Mouse (Mus musculus): ENCODE results near the gene Icam1. TPM values are rescaled to one million over a fixed set of nuclear protein-coding genes. Genes with fewer than 3 reads are reported as not detected.

Gene Icam1
- total and polyA plus RNA-seq, 3 experiments, result 70.6 to 202 (median 102) TPM

- TF ChIP-seq POLR2A (IDR thresholded peaks at IDR 0.05; ENCODE audit: low read depth, low read length), result no peak
- no peak for TF ChIP-seq TCF12 (IDR thresholded peaks at IDR 0.05; ENCODE audit: low read depth, low read length)
- no peak for TF ChIP-seq SMC3 (IDR thresholded peaks at IDR 0.05; ENCODE audit: low read depth, low read length)
- 0 out of 2 replicates have a peak, but pooled peaks have one; percentile 48 for TF ChIP-seq MAZ (IDR thresholded peaks at IDR 0.05; ENCODE audit: low read depth, low read length)
- peak; percentile 48; the same call in 1 of the 2 replicates for TF ChIP-seq NRF1 (IDR thresholded peaks at IDR 0.05; ENCODE audit: low read depth, low read length)
- TF ChIP-seq GABPA (IDR thresholded peaks at IDR 0.05; ENCODE audit: insufficient replicate concordance, low read depth, low read length), result no peak
- TF ChIP-seq ZC3H11A (IDR thresholded peaks at IDR 0.05; ENCODE audit: low read depth, low read length), result no peak
- TF ChIP-seq MEF2A (IDR thresholded peaks at IDR 0.05; ENCODE audit: borderline replicate concordance, low read depth, low read length), result peak; percentile 50; the same call in 1 of the 2 replicates
- 0 out of 2 replicates have a peak, but pooled peaks have one; percentile 32 for TF ChIP-seq ELF1 (IDR thresholded peaks at IDR 0.05; ENCODE audit: low read depth, low read length)
- TF ChIP-seq JUND (conservative IDR thresholded peaks at IDR 0.05; ENCODE audit: low read depth, low read length), result no peak
Measured at GRCm38 (mm10) chr9:21016331-21017176, 769 bp downstream of the Icam1 start (continued).

GRCm38 (mm10) chr9:21017177-21017575 lies 1.4 kb downstream of the Icam1 start:
- Histone ChIP-seq H3K4me3 (replicated peaks in 1 of 3; ENCODE audit: low read depth in 2 of 3, low read length in 2 of 3, poor library complexity in 1 of 3) (peak overlapping the region; percentile 60 to 90 (median 69)), H3K9me3 (replicated peaks; ENCODE audit: low read length) (no peaks in the 10 kb centered on the region), H3K4me2 (ENCODE audit: insufficient read depth, low read depth, poor library complexity, severe bottlenecking) (peak overlapping the region; percentile 89), H3K4me1 (ENCODE audit: control insufficient read depth in 1 of 2, insufficient read depth in 2 of 2) (peaks cover 26 to 56% of the 10 kb centered on the region in 2 experiments), H3K27me3 (replicated peaks) (no peaks in the 10 kb centered on the region), H3K79me2 (replicated peaks; ENCODE audit: control insufficient read depth, extremely low read depth, insufficient read depth, poor library complexity, severe bottlenecking) (peaks cover 60% of the 10 kb centered on the region), H3K36me3 (replicated peaks in 1 of 2; ENCODE audit: control insufficient read depth in 1 of 2, insufficient read depth in 1 of 2, low read length in 1 of 2) (peaks cover 35 to 48% of the 10 kb centered on the region in 2 experiments), H3K9ac (ENCODE audit: insufficient read depth, low read depth) (peak overlapping the region; percentile 50), H3K27ac (ENCODE audit: insufficient read depth, low read depth) (peak overlapping the region; percentile 37)
- TF ChIP-seq MAFK (IDR thresholded peaks at IDR 0.05; ENCODE audit: insufficient replicate concordance, low read length), result no peak
- no peak for TF ChIP-seq CHD2 (IDR thresholded peaks at IDR 0.05; ENCODE audit: low read length)
- no peak for TF ChIP-seq SIN3A (IDR thresholded peaks at IDR 0.05; ENCODE audit: low read length)
- no peak for TF ChIP-seq CTCF (conservative IDR thresholded peaks at IDR 0.05 in 1 of 2, IDR thresholded peaks at IDR 0.05 in 1 of 2; ENCODE audit: low read depth in 2 of 2, low read length in 2 of 2)
- no peak for TF ChIP-seq ETS1 (conservative IDR thresholded peaks at IDR 0.05; ENCODE audit: low read depth, low read length)
- dilution Hi-C loops (cut with MboI; ENCODE audit: extremely low pct_ligation_motif_present, extremely low pct_unique_long_range_greater_than_20kb, low sequenced_read_pairs) (no loop called here), in situ Hi-C loops (cut with MboI; ENCODE audit: low pct_ligation_motif_present, low pct_unique_long_range_greater_than_20kb, low sequenced_read_pairs) (loop anchor here (10.0 kb wide), 1 partner anchor 128 kb away; the partner anchor contains the start of gene Cdc37)
- no peak for DNase-seq (ENCODE audit: extremely low read depth)

- dilution Hi-C loops (cut with MboI; ENCODE audit: extremely low pct_ligation_motif_present, extremely low pct_unique_long_range_greater_than_20kb, low sequenced_read_pairs) (no loop called here), in situ Hi-C loops (cut with MboI; ENCODE audit: low pct_ligation_motif_present, low pct_unique_long_range_greater_than_20kb, low sequenced_read_pairs) (loop anchor here (10.0 kb wide), 1 partner anchor 126 kb away; the partner anchor contains the start of gene Cdc37)
- Histone ChIP-seq H3K36me3 (replicated peaks in 1 of 2; ENCODE audit: control insufficient read depth in 1 of 2, insufficient read depth in 1 of 2, low read length in 1 of 2) (peaks cover 43 to 58% of the 10 kb centered on the region in 2 experiments), H3K79me2 (replicated peaks; ENCODE audit: control insufficient read depth, extremely low read depth, insufficient read depth, poor library complexity, severe bottlenecking) (peaks cover 73% of the 10 kb centered on the region), H3K4me1 (ENCODE audit: control insufficient read depth in 1 of 2, insufficient read depth in 2 of 2) (peaks cover 26 to 62% of the 10 kb centered on the region in 2 experiments), H3K4me3 (replicated peaks in 1 of 3; ENCODE audit: low read depth in 2 of 3, low read length in 2 of 3, poor library complexity in 1 of 3) (peak overlapping the region; percentile 9 to 50 (median 29)), H3K27me3 (replicated peaks) (no peaks in the 10 kb centered on the region), H3K9me3 (replicated peaks; ENCODE audit: low read length) (no peaks in the 10 kb centered on the region), H3K9ac (ENCODE audit: insufficient read depth, low read depth) (peak overlapping the region; percentile 25; the same call in 1 of the 2 replicates), H3K27ac (ENCODE audit: insufficient read depth, low read depth) (no peak overlapping the region), H3K4me2 (ENCODE audit: insufficient read depth, low read depth, poor library complexity, severe bottlenecking) (peak overlapping the region; percentile 65)
- no peak for TF ChIP-seq USF2 (conservative IDR thresholded peaks at IDR 0.05; ENCODE audit: low read depth, low read length)
- TF ChIP-seq UBTF (IDR thresholded peaks at IDR 0.05; ENCODE audit: low read depth, low read length), result no peak
- no peak for TF ChIP-seq CHD2 (IDR thresholded peaks at IDR 0.05; ENCODE audit: low read length)
- no peak for TF ChIP-seq MYC (IDR thresholded peaks at IDR 0.05; ENCODE audit: low read depth, low read length)
- TF ChIP-seq SMC3 (IDR thresholded peaks at IDR 0.05; ENCODE audit: low read depth, low read length), result no peak
- TF ChIP-seq TBP (conservative IDR thresholded peaks at IDR 0.05; ENCODE audit: low read depth, low read length), result no peak
- no peak for TF ChIP-seq POLR2AphosphoS2 (IDR thresholded peaks at IDR 0.05; ENCODE audit: low read depth, low read length)
- no peak for TF ChIP-seq CTCF (conservative IDR thresholded peaks at IDR 0.05 in 1 of 2, IDR thresholded peaks at IDR 0.05 in 1 of 2; ENCODE audit: low read depth in 2 of 2, low read length in 2 of 2)
- TF ChIP-seq E2F4 (IDR thresholded peaks at IDR 0.05; ENCODE audit: insufficient replicate concordance, low read depth, low read length), result no peak
- no peak for TF ChIP-seq IRF4 (IDR thresholded peaks at IDR 0.05; ENCODE audit: low read depth, low read length)
- TF ChIP-seq JUN (IDR thresholded peaks at IDR 0.05; ENCODE audit: insufficient read depth, low read depth, low read length), result no peak
- no peak for TF ChIP-seq MEF2A (IDR thresholded peaks at IDR 0.05; ENCODE audit: borderline replicate concordance, low read depth, low read length)
- no peak for TF ChIP-seq RAD21 (IDR thresholded peaks at IDR 0.05; ENCODE audit: low read depth, low read length)
- TF ChIP-seq CHD1 (IDR thresholded peaks at IDR 0.05; ENCODE audit: low read depth, low read length), result no peak
- no peak for DNase-seq (ENCODE audit: extremely low read depth)
Measured at GRCm38 (mm10) chr9:21018600-21018999, 2.8 kb downstream of the Icam1 start.

Measured in CH12.LX (cell line).